ENCODE assay signal across 8 mouse cellular contexts in genomic region chr14:34548391-34549001, GRCm38 (mm10). TPM values are rescaled to one million over a fixed set of nuclear protein-coding genes. Genes with fewer than 3 reads are reported as not detected.
A peak's percentile ranks its signal among the peaks of the same experiment; 100 is the strongest.
DNase-seq lines count a peak whose midpoint lies in the region; ATAC-seq and TF ChIP-seq lines count a peak whose summit lies in the region.

No protein-coding gene starts in this region.

- H3K4me3 ChIP-seq in embryonic facial prominence, embryonic 10.5 days: peak overlapping the region; percentile 86
- H3K4me3 ChIP-seq in heart, embryonic 10.5 days: peak overlapping the region; percentile 72
- H3K4me3 ChIP-seq in liver, adult 2 months (ENCODE audit: insufficient read depth, low read depth, low read length): peak overlapping the region; percentile 81
- peak overlapping the region; percentile 76 for H3K4me3 ChIP-seq in midbrain, postnatal 0 days (ENCODE audit: low read depth, low read length)
- H3K4me3 ChIP-seq in testis, adult 2 months (ENCODE audit: control insufficient read depth, low read depth, low read length): peak overlapping the region; percentile 87

- TF ChIP-seq POLR2A in liver, adult 2 months (IDR thresholded peaks at IDR 0.05; ENCODE audit: extremely low read depth, insufficient read depth, low read length): no peak
- peak; percentile 33; the same call in 1 of the 2 replicates for TF ChIP-seq POLR2A in testis, adult 2 months (IDR thresholded peaks at IDR 0.05; ENCODE audit: control insufficient read depth, low read depth, low read length)

- no peaks in the 10 kb centered on the region for H3K79me2 ChIP-seq in liver, adult 2 months (ENCODE audit: control insufficient read depth, insufficient read depth, low read length)

- peak overlapping the region; percentile 85 for H3K4me2 ChIP-seq in midbrain, postnatal 0 days (ENCODE audit: low read depth, low read length, poor library complexity, severe bottlenecking)

- peak; percentile 50; the same call in 1 of the 2 replicates for ATAC-seq in midbrain, postnatal 0 days (ENCODE audit: low FRiP score)

- H3K4me1 ChIP-seq in embryonic facial prominence, embryonic 10.5 days: peaks cover 17% of the 10 kb centered on the region
- H3K4me1 ChIP-seq in heart, embryonic 10.5 days: peaks cover 72% of the 10 kb centered on the region
- H3K4me1 ChIP-seq in liver, adult 2 months (ENCODE audit: control insufficient read depth, insufficient read depth, low read length): peaks cover 4% of the 10 kb centered on the region; the same call in 1 of the 2 replicates
- no peaks in the 10 kb centered on the region for H3K4me1 ChIP-seq in midbrain, postnatal 0 days (ENCODE audit: insufficient read depth, low read length)
- H3K4me1 ChIP-seq in testis, adult 2 months (ENCODE audit: control insufficient read depth, insufficient read depth, low read length): peaks cover 4% of the 10 kb centered on the region; the same call in 1 of the 2 replicates

- WGBS in embryonic facial prominence, embryonic 10.5 days: under 1% methylated on average over 27 of the region's 27 CpGs
- WGBS in heart, embryonic 10.5 days: 2% methylated on average over 27 of the region's 27 CpGs
- WGBS in liver, adult 2 months: 3% methylated on average over 27 of the region's 27 CpGs
- 1% methylated on average over 27 of the region's 27 CpGs for WGBS in midbrain, postnatal 0 days

- H3K27ac ChIP-seq in embryonic facial prominence, embryonic 10.5 days (replicated peaks): peak overlapping the region; percentile 88
- peak overlapping the region; percentile 89 for H3K27ac ChIP-seq in heart, embryonic 10.5 days
- H3K27ac ChIP-seq in liver, adult 2 months (replicated peaks; ENCODE audit: insufficient read depth, low read depth, low read length): no peak overlapping the region
- H3K27ac ChIP-seq in midbrain, postnatal 0 days (ENCODE audit: low read depth, low read length): peak overlapping the region; percentile 87
- peak overlapping the region; percentile 70 for H3K27ac ChIP-seq in testis, adult 2 months (ENCODE audit: control insufficient read depth, insufficient read depth, low read depth, low read length)

- H3K9me3 ChIP-seq in embryonic facial prominence, embryonic 10.5 days: no peaks in the 10 kb centered on the region
- no peaks in the 10 kb centered on the region for H3K9me3 ChIP-seq in heart, embryonic 10.5 days
- H3K9me3 ChIP-seq in midbrain, postnatal 0 days (ENCODE audit: low read length): no peaks in the 10 kb centered on the region

- H3K9ac ChIP-seq in liver, adult 2 months (ENCODE audit: low read depth, low read length): peak overlapping the region; percentile 86
- H3K9ac ChIP-seq in midbrain, postnatal 0 days (replicated peaks; ENCODE audit: low read length, poor library complexity, severe bottlenecking): peak overlapping the region; percentile 97

- DNase-seq in urinary bladder, adult 18-20 months (ENCODE audit: low spot score in 2 of 2): peak; percentile 53 to 71
- no peak for DNase-seq in urinary bladder, postnatal 10 days (ENCODE audit: low spot score)
- DNase-seq in embryonic facial prominence, embryonic 10.5 days (ENCODE audit: low spot score): peak; percentile 75
- DNase-seq in heart, embryonic 10.5 days (ENCODE audit: low spot score): no peak
- DNase-seq in kidney, adult 8-10 months: peak; percentile 26 to 36
- peak; percentile 64 for DNase-seq in liver, adult 2 months (ENCODE audit: extremely low read depth, low read depth, low spot score)
- peak; percentile 54 for DNase-seq in midbrain, postnatal 0 days (ENCODE audit: low spot score)

- H3K27me3 ChIP-seq in embryonic facial prominence, embryonic 10.5 days (replicated peaks; ENCODE audit: low read depth, poor library complexity, severe bottlenecking): peaks cover 54% of the 10 kb centered on the region
- no peaks in the 10 kb centered on the region for H3K27me3 ChIP-seq in heart, embryonic 10.5 days (ENCODE audit: insufficient read depth, poor library complexity, severe bottlenecking)
- no peaks in the 10 kb centered on the region for H3K27me3 ChIP-seq in liver, adult 2 months (ENCODE audit: control insufficient read depth, insufficient read depth, low read length)
- no peaks in the 10 kb centered on the region for H3K27me3 ChIP-seq in midbrain, postnatal 0 days (ENCODE audit: insufficient read depth, low read length)
- H3K27me3 ChIP-seq in testis, adult 2 months (ENCODE audit: control insufficient read depth, insufficient read depth, low read length): no peaks in the 10 kb centered on the region

- H3K36me3 ChIP-seq in embryonic facial prominence, embryonic 10.5 days (replicated peaks): no peaks in the 10 kb centered on the region
- H3K36me3 ChIP-seq in heart, embryonic 10.5 days: peaks cover 46% of the 10 kb centered on the region
- no peaks in the 10 kb centered on the region for H3K36me3 ChIP-seq in liver, adult 2 months (ENCODE audit: control insufficient read depth, insufficient read depth, low read length)
- H3K36me3 ChIP-seq in midbrain, postnatal 0 days (ENCODE audit: insufficient read depth, low read length): no peaks in the 10 kb centered on the region
- no peaks in the 10 kb centered on the region for H3K36me3 ChIP-seq in testis, adult 2 months (ENCODE audit: control insufficient read depth, insufficient read depth, low read length)

- no peak for TF ChIP-seq CTCF in liver, adult 2 months (IDR thresholded peaks at IDR 0.05; ENCODE audit: low read depth, low read length)
- no peak for TF ChIP-seq CTCF in midbrain, postnatal 0 days (IDR thresholded peaks at IDR 0.05)
- no peak for TF ChIP-seq CTCF in testis, adult 2 months (IDR thresholded peaks at IDR 0.05; ENCODE audit: control insufficient read depth, insufficient read depth, insufficient replicate concordance, low read depth, low read length)

RNA-seq across cellular contexts. Expression of gene 9230112D13Rik, which starts 25.9 kb away (rescaled TPM):
- polyA plus RNA-seq in embryonic facial prominence, embryonic 10.5 days (2016; fragmentation: Nextera tagmentation; extraction: Ambion mirVana): not detected in 2 replicates
- polyA plus RNA-seq in heart, embryonic 10.5 days (2016; fragmentation: Nextera tagmentation; extraction: Ambion mirVana): not detected in 2 replicates
- not detected in 2 replicates for total RNA-seq in liver, adult 2 months (2014; rRNA removed)
- not detected in 2 replicates for polyA plus RNA-seq in liver, adult 2 months (2012; rRNA removed)
- not detected in 2 replicates for total RNA-seq in midbrain, postnatal 0 days (2014; rRNA removed)
- not detected in 2 replicates for polyA plus RNA-seq in midbrain, postnatal 0 days (2015; fragmentation: Nextera tagmentation; extraction: Ambion mirVana)
- 0.14 TPM in 1 of 2 replicates, not detected in the other for polyA plus RNA-seq in testis, adult 2 months (2012; rRNA removed)

RNA-seq across cellular contexts. Expression of gene Ldb3, which starts 40.0 kb away (rescaled TPM):
- 0.59 TPM in 1 of 2 replicates, not detected in the other for polyA plus RNA-seq in embryonic facial prominence, embryonic 10.5 days (2016; fragmentation: Nextera tagmentation; extraction: Ambion mirVana)
- polyA plus RNA-seq in heart, embryonic 10.5 days (2016; fragmentation: Nextera tagmentation; extraction: Ambion mirVana): 136 and 219 TPM in 2 replicates
- total RNA-seq in liver, adult 2 months (2014; rRNA removed): 0.18 TPM in 1 of 2 replicates, not detected in the other
- 0.06 TPM in 2 replicates for polyA plus RNA-seq in liver, adult 2 months (2012; rRNA removed)
- total RNA-seq in midbrain, postnatal 0 days (2014; rRNA removed): 1.6 and 1.7 TPM in 2 replicates
- 1.1 and 1.2 TPM in 2 replicates for polyA plus RNA-seq in midbrain, postnatal 0 days (2015; fragmentation: Nextera tagmentation; extraction: Ambion mirVana)
- polyA plus RNA-seq in testis, adult 2 months (2012; rRNA removed): 0.54 and 0.99 TPM in 2 replicates

RNA-seq across cellular contexts. Expression of gene Bmpr1a, which starts 45.4 kb away (rescaled TPM):
- 50.7 and 52.8 TPM in 2 replicates for polyA plus RNA-seq in embryonic facial prominence, embryonic 10.5 days (2016; fragmentation: Nextera tagmentation; extraction: Ambion mirVana)
- polyA plus RNA-seq in heart, embryonic 10.5 days (2016; fragmentation: Nextera tagmentation; extraction: Ambion mirVana): 48.0 and 48.9 TPM in 2 replicates
- 20.4 and 23.7 TPM in 2 replicates for total RNA-seq in liver, adult 2 months (2014; rRNA removed)
- 4.2 and 4.5 TPM in 2 replicates for polyA plus RNA-seq in liver, adult 2 months (2012; rRNA removed)
- total RNA-seq in midbrain, postnatal 0 days (2014; rRNA removed): 42.5 and 50.8 TPM in 2 replicates
- 13.9 and 14.0 TPM in 2 replicates for polyA plus RNA-seq in midbrain, postnatal 0 days (2015; fragmentation: Nextera tagmentation; extraction: Ambion mirVana)
- 3.7 and 5.9 TPM in 2 replicates for polyA plus RNA-seq in testis, adult 2 months (2012; rRNA removed)

RNA-seq across cellular contexts. Expression of gene Opn4, which starts 51.4 kb away (rescaled TPM):
- 0.23 and 0.27 TPM in 2 replicates for polyA plus RNA-seq in embryonic facial prominence, embryonic 10.5 days (2016; fragmentation: Nextera tagmentation; extraction: Ambion mirVana)
- polyA plus RNA-seq in heart, embryonic 10.5 days (2016; fragmentation: Nextera tagmentation; extraction: Ambion mirVana): 4.1 and 5.9 TPM in 2 replicates
- not detected in 2 replicates for total RNA-seq in liver, adult 2 months (2014; rRNA removed)
- polyA plus RNA-seq in liver, adult 2 months (2012; rRNA removed): not detected in 2 replicates
- not detected in 2 replicates for total RNA-seq in midbrain, postnatal 0 days (2014; rRNA removed)
- 0.10 and 0.14 TPM in 2 replicates for polyA plus RNA-seq in midbrain, postnatal 0 days (2015; fragmentation: Nextera tagmentation; extraction: Ambion mirVana)
- 0.14 and 0.26 TPM in 2 replicates for polyA plus RNA-seq in testis, adult 2 months (2012; rRNA removed)

Comparison
In these comparisons a context has a peak if more than half of its experiments do, and no peak if none do; other contexts are left out.
1. DNase-seq: peak in urinary bladder, adult 18-20 months (2 of 2), embryonic facial prominence, embryonic 10.5 days (single experiment), kidney, adult 8-10 months (2 of 2), liver, adult 2 months (single experiment) and midbrain, postnatal 0 days (single experiment); none in urinary bladder, postnatal 10 days (single experiment) and heart, embryonic 10.5 days (single experiment).
2. RNA of gene Ldb3, which starts 40.0 kb away (polyA plus RNA-seq): 136 to 219 TPM in heart, embryonic 10.5 days; 1.1 to 1.2 TPM in midbrain, postnatal 0 days, 0.54 to 0.99 TPM in testis, adult 2 months, 0.06 TPM in liver, adult 2 months and 0.59 TPM in embryonic facial prominence, embryonic 10.5 days; every median in the first group is over 10 times any median in the second.
3. Peak in every context shown above with its lines, with median percentiles within 50 percentile points of each other: H3K4me3 ChIP-seq.